Mouse (Mus musculus) inflammation-experienced regulatory T-cells (primary cell): ENCODE results near the gene Apba2. TPM values are rescaled to one million over a fixed set of nuclear protein-coding genes. Genes with fewer than 3 reads are reported as not detected.

ENCODE experiments used
- polyA plus RNA-seq, 2 experiments: library from polyadenylated mRNA; unstranded; fragments of 100-300 nt; shearing (Covaris generic); gene quantifications; one replicate each; pipeline ENCODE4 v1.2.1; 2017

The Apba2 gene
- polyA plus RNA-seq, result not detected

GRCm38 (mm10) chr7:64501536-64502270, at the start of gene Apba2:
Apba2 (plus strand) TSS chr7:64501706.

Other genes starting within 250 kb of the Apba2 start
- gene Mtmr10, start 214.1 kb upstream of the Apba2 start, polyA plus RNA-seq, result 10 to 100 TPM in 1 of 2 experiments, 1 to 10 TPM in 1; 9.6 to 12.6 TPM
- gene Fan1, start 127.6 kb upstream of the Apba2 start, polyA plus RNA-seq, result 1 to 10 TPM; 8.4 to 9.7 TPM
- 10 to 100 TPM; 41.8 to 50.7 TPM for gene Mphosph10, start 109.4 kb upstream of the Apba2 start, polyA plus RNA-seq
- gene Mcee, start 109.1 kb upstream of the Apba2 start, polyA plus RNA-seq, result 10 to 100 TPM; 16.9 to 22.8 TPM